Mouse (Mus musculus): ENCODE data around the gene Sh3bp2.

- TF ChIP-seq POLR2A (IDR thresholded peaks at IDR 0.05; ENCODE audit: low read depth, low read length) (no peak), CTCF (IDR thresholded peaks at IDR 0.05; ENCODE audit: extremely low read depth, insufficient read length, insufficient replicate concordance, low read depth, low read length) (no peak)
Observed at GRCm38 (mm10) chr5:34563854-34564253, 38.2 kb downstream of the Sh3bp2 start.

Measured in small intestine, adult 2 months (tissue).